Mouse (Mus musculus) spleen, adult 12 weeks (tissue): ENCODE results near the gene Rest.

ENCODE experiments used
- DNase-seq: peaks from one replicate; pipeline ENCODE4 v3.0.0; 2022; ENCODE audit warnings: low spot score

Rest gene

DNA sequence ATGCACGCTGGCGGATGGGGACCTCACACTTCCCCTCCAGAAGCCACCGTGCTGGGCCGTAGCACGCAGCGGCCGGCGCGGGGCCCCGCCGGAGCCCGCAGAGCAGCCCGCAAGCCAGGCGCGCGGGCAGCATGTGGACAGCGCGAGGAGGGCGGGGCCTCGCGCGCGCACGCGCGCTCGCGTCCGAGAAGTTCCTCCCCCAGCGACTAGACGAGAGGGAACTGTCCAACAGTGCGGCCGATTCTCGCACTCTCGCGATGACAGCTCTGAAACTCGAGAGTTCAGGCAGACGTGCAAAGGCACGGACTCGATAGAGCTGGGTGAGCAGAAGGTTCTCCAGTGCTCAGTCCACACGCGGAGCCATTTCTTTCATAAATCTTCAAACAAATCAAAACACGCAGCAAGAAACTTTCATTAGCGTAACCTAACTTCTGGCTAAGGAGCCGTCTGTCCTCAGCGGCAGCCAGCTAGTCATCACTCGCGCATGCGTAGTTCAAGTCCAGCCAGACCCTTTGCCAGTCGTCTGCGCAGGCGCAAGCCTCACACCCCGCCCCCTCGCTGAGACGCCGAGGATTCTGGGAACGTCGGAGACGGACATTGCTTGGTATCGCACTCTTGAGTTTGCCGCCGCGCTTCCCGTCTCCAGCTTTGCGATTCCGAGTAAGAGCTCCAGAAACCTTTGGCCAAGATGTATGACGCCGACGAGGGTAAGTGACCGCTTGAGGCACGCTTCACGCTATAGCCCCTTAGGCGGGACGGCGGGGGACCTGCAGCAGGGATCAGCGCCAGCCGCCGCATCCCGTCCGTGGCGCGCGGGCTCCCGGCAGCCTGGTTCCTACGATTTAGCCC is 44.9 kb downstream of the Rest start, which contains the start of the genes Noa1 and Polr2b:
Noa1 (minus strand) TSS at position 161 of the 849 bp plus-strand sequence.
Polr2b (plus strand) TSS at position 224 of the 849 bp plus-strand sequence.
- peak; percentile 99 for DNase-seq

DNA sequence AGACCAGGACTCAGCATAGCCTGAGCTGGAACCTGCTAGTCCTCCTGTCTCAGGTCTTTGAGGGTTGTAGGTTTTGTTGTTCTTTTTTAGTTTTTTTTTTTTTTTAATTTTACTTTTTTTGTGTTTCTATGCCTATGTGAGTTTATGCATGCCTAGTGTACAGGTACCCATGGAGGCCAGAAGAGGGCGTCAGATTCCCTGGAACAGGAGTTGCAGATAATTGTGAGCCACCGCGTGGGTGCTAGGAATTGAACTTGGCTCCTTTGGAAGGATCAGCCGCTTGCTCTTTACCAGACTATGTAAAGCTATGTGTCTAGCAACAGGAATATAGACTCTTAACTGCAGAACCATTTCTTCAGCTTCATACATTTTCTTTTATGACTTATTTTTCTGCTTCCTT is 48.9 kb downstream of the Rest start:
- DNase-seq: no peak

DNA sequence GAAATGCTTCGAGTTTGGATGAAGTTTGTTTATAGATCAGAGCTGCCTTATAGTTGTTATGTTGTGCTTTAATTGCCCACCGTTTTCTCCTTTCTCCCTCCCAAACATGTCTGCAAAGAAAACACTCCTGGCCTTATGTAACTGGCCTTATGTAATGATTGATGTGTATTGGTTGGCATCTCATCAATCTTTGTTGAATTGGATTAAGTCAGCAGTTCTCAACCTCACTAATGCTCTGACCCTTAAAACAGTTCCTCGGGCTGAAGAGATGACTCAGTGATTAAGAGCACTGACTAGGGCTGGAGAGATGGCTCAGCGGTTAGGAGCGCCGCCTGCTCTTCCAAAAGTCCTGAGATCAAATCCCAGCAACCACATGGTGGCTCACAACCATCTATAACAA is 49.7 kb downstream of the Rest start:
- no peak for DNase-seq

DNA sequence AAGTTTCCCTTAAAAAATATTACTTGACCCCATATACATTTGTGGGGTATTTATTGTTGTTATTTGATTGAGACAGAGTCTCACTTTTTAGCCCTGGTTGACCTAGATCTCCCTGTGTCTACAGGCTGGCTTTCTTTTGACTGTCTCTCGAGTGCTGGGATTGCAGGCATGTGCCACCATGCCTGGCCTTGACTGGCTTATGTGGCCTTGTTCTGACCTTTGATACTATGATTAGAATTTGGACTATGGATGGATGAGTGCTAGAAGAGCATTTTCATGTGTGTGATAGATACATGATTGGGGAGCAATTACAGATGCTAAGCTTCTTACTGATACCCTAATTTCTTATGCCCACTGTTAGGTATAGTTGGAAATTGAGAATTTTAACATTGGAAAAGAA is 59.6 kb downstream of the Rest start:
- DNase-seq: no peak

DNA sequence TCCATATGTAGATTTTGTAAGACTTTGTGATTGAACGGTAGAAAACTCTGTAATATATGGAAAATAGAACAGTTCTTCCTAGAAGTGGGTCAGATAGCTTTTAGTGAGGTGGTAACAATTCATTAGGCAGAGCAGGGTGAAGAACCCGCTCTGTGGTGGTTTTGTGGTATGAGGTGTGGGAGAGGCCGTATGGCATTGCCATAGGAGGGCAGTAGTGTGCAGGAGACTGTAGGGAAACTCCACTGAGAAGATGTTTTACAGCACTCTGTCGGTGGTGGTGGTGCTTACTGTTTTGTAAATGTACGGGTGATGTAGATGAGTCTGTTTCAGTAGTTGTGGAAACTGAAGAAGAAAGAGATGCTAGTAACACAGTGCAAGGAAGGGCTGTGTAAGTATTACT is 64.9 kb downstream of the Rest start:
- no peak for DNase-seq
